Mouse (Mus musculus) limb, embryonic 14.5 days (tissue): Measurements from ENCODE around the gene Gbe1. TPM values are rescaled to one million over a fixed set of nuclear protein-coding genes. Genes with fewer than 3 reads are reported as not detected.

Experiments used
- ATAC-seq: fragments of 200-750 bp; cut with Nextera tagmentation; 2 replicates; pipeline ENCODE4 v1.8.0; 2017; ENCODE audit warnings: low read depth, moderate number of reproducible peaks, moderate TSS enrichment; ENCODE audit not compliant: low FRiP score
- DNase-seq: peaks from one replicate; pipeline ENCODE4 v3.0.0-alpha.2; 2015; ENCODE audit warnings: low spot score
- H3K27ac ChIP-seq: fragments of 300-500 bp; sonication (generic); replicated peaks from 2 replicates; pipeline ENCODE4 v1.5.1; 2014; ENCODE audit warnings: low read depth, mild to moderate bottlenecking, low read length, moderate library complexity, mixed read lengths
- H3K27me3 ChIP-seq: fragments of 300-500 bp; sonication (generic); 2 replicates; pipeline ENCODE4 v1.6.1; 2014; ENCODE audit warnings: low read length, mixed read lengths; ENCODE audit not compliant: control insufficient read depth, insufficient read depth
- H3K36me3 ChIP-seq: fragments of 300-500 bp; sonication (generic); 2 replicates; pipeline ENCODE4 v1.6.1; 2014; ENCODE audit warnings: mild to moderate bottlenecking, low read length, moderate library complexity, mixed read lengths; ENCODE audit not compliant: control insufficient read depth, insufficient read depth
- H3K4me1 ChIP-seq: fragments of 300-500 bp; sonication (generic); 2 replicates; pipeline ENCODE4 v1.6.1; 2014; ENCODE audit warnings: antibody characterized with exemption, low read length, mixed read lengths; ENCODE audit not compliant: control insufficient read depth, insufficient read depth
- H3K4me2 ChIP-seq: fragments of 300-500 bp; sonication (generic); replicated peaks from 2 replicates; pipeline ENCODE4 v1.6.1; 2014; ENCODE audit warnings: low read depth, mild to moderate bottlenecking, low read length, moderate library complexity; ENCODE audit not compliant: severe bottlenecking
- H3K4me3 ChIP-seq: fragments of 300-500 bp; sonication (generic); replicated peaks from 2 replicates; pipeline ENCODE4 v1.5.1; 2014; ENCODE audit warnings: low read length
- H3K9ac ChIP-seq: fragments of 300-500 bp; sonication (generic); 2 replicates; pipeline ENCODE4 v1.6.1; 2014; ENCODE audit warnings: mild to moderate bottlenecking, low read depth, low read length, moderate library complexity; ENCODE audit not compliant: severe bottlenecking
- H3K9me3 ChIP-seq: fragments of 300-500 bp; sonication (generic); 2 replicates; pipeline ENCODE4 v1.6.1; 2016; ENCODE audit warnings: low read length; ENCODE audit not compliant: control insufficient read depth
- POLR2A ChIP-seq: fragments of 200-500 bp; IDR thresholded peaks from 2 replicates; pipeline ENCODE4 v1.8.0; 2012; ENCODE audit warnings: inconsistent platforms, mild to moderate bottlenecking, moderate library complexity, borderline replicate concordance; ENCODE audit not compliant: insufficient read depth, insufficient read length; ENCODE audit errors: extremely low read depth
- WGBS: fragments of 180-500 bp; shearing (Covaris S2); extraction: QIAGEN DNeasy Blood & Tissue Kit; methylation state at CpG from one replicate; pipeline ENCODE4 v1.1.7; 2014; 5-methylcytosine and 5-hydroxymethylcytosine counted together
- polyA plus RNA-seq, 2 experiments: library from polyadenylated mRNA; depleted of rRNA in 1 of 2; stranded (reverse) in 1 of 2; unstranded in 1 of 2; fragments of >200 nt; fragmentation: Nextera tagmentation in 1 of 2; extraction: Ambion mirVana in 1 of 2; gene quantifications; 2 replicates each; pipeline versions ENCODE4 v1.2.1 to v1.2.3; 2012 to 2014

Gene Gbe1
- polyA plus RNA-seq, 2 experiments = 7.0 to 14.1 TPM

- Histone ChIP-seq H3K27me3 (no peaks in the 10 kb centered on the region), H3K27ac (no peak overlapping the region), H3K9ac (no peak overlapping the region), H3K9me3 (no peaks in the 10 kb centered on the region), H3K4me1 (no peaks in the 10 kb centered on the region), H3K36me3 (no peaks in the 10 kb centered on the region), H3K4me3 (no peak overlapping the region), H3K4me2 (no peak overlapping the region)
- WGBS = 32% methylated on average over 2 of the region's 2 CpGs
- no peak for TF ChIP-seq POLR2A
- DNase-seq (no peak), ATAC-seq (no peak)
These were observed 16.3 kb downstream of the Gbe1 start for GRCm38 (mm10) chr16:70330007-70330406.

- no peak overlapping the region for H3K4me3 ChIP-seq
- no peak for TF ChIP-seq POLR2A
- H3K27ac ChIP-seq = no peak overlapping the region
- no peaks in the 10 kb centered on the region for H3K36me3 ChIP-seq
- no peaks in the 10 kb centered on the region for H3K27me3 ChIP-seq
- no peaks in the 10 kb centered on the region for H3K9me3 ChIP-seq
- ATAC-seq = no peak
- H3K4me2 ChIP-seq = no peak overlapping the region
- H3K9ac ChIP-seq = no peak overlapping the region
- no peaks in the 10 kb centered on the region for H3K4me1 ChIP-seq
- 75% methylated on average over 10 of the region's 10 CpGs for WGBS
- DNase-seq = no peak
These were observed 17.0 kb downstream of the Gbe1 start for GRCm38 (mm10) chr16:70330626-70331275.

- Histone ChIP-seq H3K4me3 (no peak overlapping the region), H3K27ac (no peak overlapping the region), H3K4me1 (no peaks in the 10 kb centered on the region), H3K9me3 (no peaks in the 10 kb centered on the region), H3K27me3 (no peaks in the 10 kb centered on the region), H3K4me2 (no peak overlapping the region), H3K36me3 (no peaks in the 10 kb centered on the region), H3K9ac (no peak overlapping the region)
- WGBS = 88% methylated on average over 5 of the region's 5 CpGs
- no peak for TF ChIP-seq POLR2A
- DNase-seq (no peak), ATAC-seq (no peak)
These were observed 21.1 kb downstream of the Gbe1 start for GRCm38 (mm10) chr16:70334812-70335211.

- DNase-seq = no peak
- no peak for ATAC-seq
- Histone ChIP-seq H3K4me2 (no peak overlapping the region), H3K9me3 (no peaks in the 10 kb centered on the region), H3K4me3 (no peak overlapping the region), H3K4me1 (no peaks in the 10 kb centered on the region), H3K36me3 (no peaks in the 10 kb centered on the region), H3K27me3 (no peaks in the 10 kb centered on the region), H3K9ac (no peak overlapping the region), H3K27ac (no peak overlapping the region)
- TF ChIP-seq POLR2A = no peak
These were observed 21.7 kb downstream of the Gbe1 start for GRCm38 (mm10) chr16:70335472-70335871.

GRCm38 (mm10) chr16:70337661-70338060, 23.9 kb downstream of the Gbe1 start:
- DNase-seq (no peak), ATAC-seq (no peak)

More at GRCm38 (mm10) chr16:70337661-70338060, 23.9 kb downstream of the Gbe1 start:
- TF ChIP-seq POLR2A = no peak
- Histone ChIP-seq H3K9ac (no peak overlapping the region), H3K4me3 (no peak overlapping the region), H3K36me3 (no peaks in the 10 kb centered on the region), H3K9me3 (no peaks in the 10 kb centered on the region), H3K4me1 (no peaks in the 10 kb centered on the region), H3K27me3 (no peaks in the 10 kb centered on the region), H3K4me2 (no peak overlapping the region), H3K27ac (no peak overlapping the region)
- whole genome bisulfite sequencing = 54% methylated on average over 3 of the region's 3 CpGs
